ENCODE assay signal across 15 mouse cellular contexts in the genomic region with DNA sequence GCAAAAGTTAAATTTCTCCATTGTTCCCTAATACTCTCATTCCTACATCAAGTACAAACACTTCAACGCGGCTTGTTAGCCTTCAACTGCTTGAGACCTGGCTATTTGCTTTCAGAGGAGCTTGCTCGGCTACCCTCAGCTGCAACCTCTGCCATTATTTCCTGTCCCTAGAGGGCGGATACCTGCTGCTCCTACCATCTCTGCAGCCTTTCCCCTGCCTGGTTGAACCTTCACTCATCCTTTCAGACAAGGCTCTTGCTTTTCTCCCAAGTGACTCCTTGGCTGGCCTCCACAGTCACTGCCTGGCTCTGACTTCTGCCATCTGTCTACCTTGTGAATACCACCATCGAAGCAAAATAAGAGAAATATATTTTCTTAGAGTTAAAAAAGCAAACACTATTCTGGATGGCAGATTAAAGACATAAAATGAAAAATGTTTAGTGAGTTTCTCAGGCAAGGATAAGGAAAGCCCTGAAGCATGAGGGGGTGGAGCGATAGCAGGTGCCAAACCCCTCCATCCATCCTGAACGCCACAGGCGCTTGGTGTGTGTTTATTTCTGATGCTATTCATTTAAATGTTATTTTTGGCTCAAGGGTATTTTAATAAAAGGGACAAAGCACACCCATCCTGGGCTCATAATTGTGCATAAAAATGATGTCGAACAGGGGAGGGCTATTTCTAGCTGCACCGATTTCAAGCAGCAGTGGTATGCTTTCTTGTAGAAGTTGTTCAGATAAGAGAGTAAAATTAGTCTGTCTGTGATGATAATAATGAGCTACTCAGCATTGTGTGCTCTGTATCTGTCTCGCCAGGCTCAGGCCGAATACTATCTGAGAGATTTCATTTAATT.
A peak's percentile ranks its signal among the peaks of the same experiment; 100 is the strongest.
DNase-seq lines count a peak whose midpoint lies in the region; ATAC-seq and TF ChIP-seq lines count a peak whose summit lies in the region.
"Had no signal": no experiment of that assay in that cellular context is flagged by ENCODE, and none has a peak within 500 bp of the region (broad histone marks: within the 10 kb centered on the region; RNA-seq: fewer than 3 reads in every experiment).

No protein-coding gene starts in this region.

- no peak overlapping the region for H3K4me3 ChIP-seq in heart, embryonic 10.5 days
- no peak overlapping the region for H3K4me3 ChIP-seq in heart, embryonic 15.5 days
- no peak overlapping the region for H3K4me3 ChIP-seq in intestine, postnatal 0 days (ENCODE audit: low read depth, low read length)
- H3K4me3 ChIP-seq: embryonic facial prominence, embryonic 15.5 days; limb, embryonic 10.5 days; neural tube, embryonic 15.5 days had no signal

- H3K9me3 ChIP-seq in heart, embryonic 10.5 days = no peaks in the 10 kb centered on the region
- H3K9me3 ChIP-seq in heart, embryonic 15.5 days (replicated peaks) = no peaks in the 10 kb centered on the region
- H3K9me3 ChIP-seq in intestine, postnatal 0 days (ENCODE audit: control insufficient read depth) = no peaks in the 10 kb centered on the region
- H3K9me3 ChIP-seq: embryonic facial prominence, embryonic 15.5 days; limb, embryonic 10.5 days; neural tube, embryonic 15.5 days had no signal

- peaks cover 8% of the 10 kb centered on the region; the same call in 1 of the 2 replicates for H3K4me1 ChIP-seq in heart, embryonic 10.5 days
- peaks cover 22% of the 10 kb centered on the region for H3K4me1 ChIP-seq in heart, embryonic 15.5 days (replicated peaks)
- H3K4me1 ChIP-seq in intestine, postnatal 0 days (replicated peaks; ENCODE audit: control insufficient read depth, insufficient read depth, low read length) = no peaks in the 10 kb centered on the region
- H3K4me1 ChIP-seq: embryonic facial prominence, embryonic 15.5 days; limb, embryonic 10.5 days had no signal

- ATAC-seq in heart, embryonic 15.5 days (replicated peaks; ENCODE audit: insufficient number of reproducible peaks, insufficient read depth, low FRiP score, low read depth) = peak; percentile 64
- ATAC-seq in intestine, postnatal 0 days = no peak
- no peak for ATAC-seq in activated CD4-positive, CD25-positive, alpha-beta regulatory T cell, adult 4 months

- no peaks in the 10 kb centered on the region for H3K27me3 ChIP-seq in heart, embryonic 10.5 days (ENCODE audit: insufficient read depth, poor library complexity, severe bottlenecking)
- no peaks in the 10 kb centered on the region for H3K27me3 ChIP-seq in heart, embryonic 15.5 days
- no peaks in the 10 kb centered on the region for H3K27me3 ChIP-seq in intestine, postnatal 0 days (replicated peaks; ENCODE audit: control insufficient read depth, insufficient read depth, low read length)
- H3K27me3 ChIP-seq: embryonic facial prominence, embryonic 15.5 days; neural tube, embryonic 15.5 days had no signal

- no peak overlapping the region for H3K9ac ChIP-seq in heart, embryonic 15.5 days
- no peak overlapping the region for H3K9ac ChIP-seq in intestine, postnatal 0 days (ENCODE audit: low read depth, low read length)
- H3K9ac ChIP-seq: embryonic facial prominence, embryonic 15.5 days; neural tube, embryonic 15.5 days had no signal

- peak overlapping the region; percentile 56; the same call in 1 of the 2 replicates for H3K27ac ChIP-seq in heart, embryonic 10.5 days
- peak overlapping the region; percentile 78 for H3K27ac ChIP-seq in heart, embryonic 15.5 days
- H3K27ac ChIP-seq in intestine, postnatal 0 days (ENCODE audit: low read depth, low read length) = no peak overlapping the region
- H3K27ac ChIP-seq: embryonic facial prominence, embryonic 15.5 days; kidney, postnatal 0 days; limb, embryonic 10.5 days; macrophage; neural tube, embryonic 15.5 days had no signal

- H3K36me3 ChIP-seq in heart, embryonic 10.5 days = no peaks in the 10 kb centered on the region
- no peaks in the 10 kb centered on the region for H3K36me3 ChIP-seq in heart, embryonic 15.5 days
- H3K36me3 ChIP-seq in intestine, postnatal 0 days (ENCODE audit: control insufficient read depth, insufficient read depth) = no peaks in the 10 kb centered on the region
- H3K36me3 ChIP-seq: embryonic facial prominence, embryonic 15.5 days; limb, embryonic 10.5 days; neural tube, embryonic 15.5 days had no signal

- peak overlapping the region; percentile 31 for H3K4me2 ChIP-seq in heart, embryonic 15.5 days
- no peak overlapping the region for H3K4me2 ChIP-seq in intestine, postnatal 0 days (replicated peaks; ENCODE audit: low read depth)
- H3K4me2 ChIP-seq: embryonic facial prominence, embryonic 15.5 days; neural tube, embryonic 15.5 days had no signal

- TF ChIP-seq CTCF in intestine, postnatal 0 days (IDR thresholded peaks at IDR 0.05; ENCODE audit: low read depth) = no peak

- DNase-seq in heart, embryonic 10.5 days (ENCODE audit: low spot score) = no peak
- no peak for DNase-seq in heart, postnatal 4 days
- peak; percentile 91 for DNase-seq in brain, adult 2 months (ENCODE audit: low read depth, low spot score)
- DNase-seq in cerebellum, adult 18-20 months = peak; percentile 79 to 85
- no peak for DNase-seq in urinary bladder, postnatal 4 days (ENCODE audit: low spot score in 2 of 2)
- DNase-seq: spleen, adult 18-20 months; thymus, postnatal 14 days had no signal

- WGBS in heart, embryonic 10.5 days = 63% methylated on average over 12 of the region's 12 CpGs
- WGBS in heart, embryonic 15.5 days = 43% methylated on average over 12 of the region's 12 CpGs
- WGBS in intestine, postnatal 0 days = 74% methylated on average over 12 of the region's 12 CpGs

Comparison
In these comparisons a context has a peak if more than half of its experiments do, and no peak if none do; other contexts are left out.
1. DNase-seq: peak in brain, adult 2 months (single experiment) and cerebellum, adult 18-20 months (2 of 2); none in heart, embryonic 10.5 days (single experiment), heart, postnatal 4 days (single experiment) and urinary bladder, postnatal 4 days (0 of 2).